Mouse (Mus musculus): ENCODE measurements at regions not wholly inside any gene's neighbourhood (a gene's known extent, or its start where the extent isn't known, plus 50 kb on each side); places are given as distances from the start of the nearest gene placed in this dataset.

- no peak for DNase-seq (ENCODE audit: extremely low spot score, low read depth, low spot score)
These were observed 75.5 kb upstream of the 4931429L15Rik start for GRCm38 (mm10) chr9:46395156-46395765.

GRCm38 (mm10) chr9:46394239-46394638 lies 74.5 kb upstream of the 4931429L15Rik start:
- DNase-seq (ENCODE audit: extremely low spot score, low read depth, low spot score): no peak

- DNase-seq (ENCODE audit: extremely low spot score, low read depth, low spot score): no peak
These were observed 73.0 kb upstream of the 4931429L15Rik start for GRCm38 (mm10) chr9:46392641-46393321.

GRCm38 (mm10) chr9:46389741-46390140 lies 70.0 kb upstream of the 4931429L15Rik start:
- DNase-seq (ENCODE audit: extremely low spot score, low read depth, low spot score): no peak

- DNase-seq (ENCODE audit: extremely low spot score, low read depth, low spot score): no peak
These were observed 69.2 kb upstream of the 4931429L15Rik start for GRCm38 (mm10) chr9:46388677-46389676.

- DNase-seq (ENCODE audit: extremely low spot score, low read depth, low spot score): no peak
These were observed 66.5 kb upstream of the 4931429L15Rik start for GRCm38 (mm10) chr9:46386333-46386732.

GRCm38 (mm10) chr9:46381342-46381741 lies 61.6 kb upstream of the 4931429L15Rik start:
- DNase-seq (ENCODE audit: extremely low spot score, low read depth, low spot score): no peak

- DNase-seq (ENCODE audit: extremely low spot score, low read depth, low spot score): no peak
These were observed 59.7 kb upstream of the 4931429L15Rik start for GRCm38 (mm10) chr9:46379453-46379852.

GRCm38 (mm10) chr9:46378339-46378738 lies 58.6 kb upstream of the 4931429L15Rik start:
- DNase-seq (ENCODE audit: extremely low spot score, low read depth, low spot score): no peak
